Mouse (Mus musculus) right cerebral cortex, postnatal 36 days (tissue): Measurements from ENCODE around the gene Gm29735.
"Not testable (repeated sequence)": the region's sequence is repeated elsewhere in the genome, so short reads cannot be mapped to it uniquely, and the experiment has no call there.

Source experiments
- DNase-seq, 2 experiments: peaks; one replicate each; pipeline ENCODE4 v3.0.0; 2022; ENCODE audit warnings: low spot score in 2 of 2, mixed read lengths in 1 of 2

The Gm29735 gene

DNA sequence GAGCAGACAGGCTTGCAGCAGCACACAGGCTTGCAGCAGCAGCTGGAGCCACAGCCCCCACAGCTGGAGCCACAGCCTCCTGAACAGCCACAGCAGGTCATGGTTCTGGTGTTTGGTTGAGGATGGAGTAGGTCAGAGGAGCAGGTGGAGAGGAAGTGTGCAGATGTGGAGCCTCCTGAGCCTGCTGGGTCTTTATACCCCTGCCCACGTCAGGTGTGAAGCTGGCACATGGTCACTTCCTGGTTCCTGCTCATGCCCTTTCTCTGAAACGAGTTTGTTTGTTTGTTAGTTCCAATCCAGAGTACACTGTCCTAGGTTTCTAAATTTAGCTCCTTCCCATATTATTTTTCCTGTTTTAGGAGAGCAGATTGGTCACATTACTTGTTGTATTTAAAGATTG lies at the start of gene Gm29735:
Gene Gm29735 (minus strand): TSS at position 101 of the 400 bp plus-strand sequence.
- DNase-seq: not testable (repeated sequence)

- no peak for DNase-seq
Observed at GRCm38 (mm10) chr7:142205488-142205887, 48.6 kb upstream of the Gm29735 start.

- DNase-seq: no peak
Observed at GRCm38 (mm10) chr7:142201064-142201463, 44.2 kb upstream of the Gm29735 start, which contains the start of gene Krtap5-3. Krtap5-3 (plus strand) TSS chr7:142201364.

DNA sequence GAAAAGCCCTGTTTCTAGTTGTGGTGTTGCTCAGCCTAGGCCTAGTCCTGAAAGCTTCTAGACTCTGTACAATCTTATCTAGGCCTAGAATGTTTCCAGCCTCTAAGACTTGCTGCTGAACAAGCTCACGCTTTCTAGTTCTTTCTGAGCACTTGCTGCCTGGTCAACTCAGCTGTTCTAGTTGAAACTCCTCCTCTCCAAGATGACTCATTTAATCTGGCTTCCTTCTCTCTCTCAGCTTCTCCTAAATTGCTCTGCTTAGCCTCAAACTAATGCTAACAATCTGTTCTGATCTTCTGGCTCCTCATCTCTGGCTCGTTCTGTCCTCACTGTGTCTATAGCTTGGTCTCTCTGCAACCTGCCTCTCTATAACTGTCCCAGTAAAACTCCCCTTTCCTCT lies 41.8 kb upstream of the Gm29735 start:
- DNase-seq: no peak

DNA sequence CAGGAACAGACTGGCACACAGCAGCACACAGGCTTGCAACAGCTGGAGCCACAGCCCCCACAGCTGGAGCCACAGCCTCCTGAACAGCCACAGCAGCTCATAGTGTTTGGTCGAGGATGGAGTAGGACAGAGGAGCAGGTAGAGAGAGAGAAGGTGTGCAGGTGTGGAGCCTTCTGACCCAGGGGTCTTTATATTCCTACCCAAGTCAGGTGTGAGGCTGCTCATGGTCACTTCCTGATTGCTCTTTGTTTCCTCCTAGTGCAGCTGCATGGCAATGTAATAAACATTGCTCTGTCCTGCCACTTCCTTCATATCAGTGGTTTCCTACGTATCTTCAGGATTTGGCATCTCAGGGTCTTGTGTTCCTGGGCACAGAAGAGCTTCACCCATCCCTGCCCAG lies 33.4 kb upstream of the Gm29735 start, which contains the start of gene Gm10153:
Gene Gm10153 (minus strand): TSS at position 101 of the 400 bp plus-strand sequence.
- no peak for DNase-seq

- DNase-seq: no peak
Observed at GRCm38 (mm10) chr7:142188156-142188555, 31.2 kb upstream of the Gm29735 start.

DNA sequence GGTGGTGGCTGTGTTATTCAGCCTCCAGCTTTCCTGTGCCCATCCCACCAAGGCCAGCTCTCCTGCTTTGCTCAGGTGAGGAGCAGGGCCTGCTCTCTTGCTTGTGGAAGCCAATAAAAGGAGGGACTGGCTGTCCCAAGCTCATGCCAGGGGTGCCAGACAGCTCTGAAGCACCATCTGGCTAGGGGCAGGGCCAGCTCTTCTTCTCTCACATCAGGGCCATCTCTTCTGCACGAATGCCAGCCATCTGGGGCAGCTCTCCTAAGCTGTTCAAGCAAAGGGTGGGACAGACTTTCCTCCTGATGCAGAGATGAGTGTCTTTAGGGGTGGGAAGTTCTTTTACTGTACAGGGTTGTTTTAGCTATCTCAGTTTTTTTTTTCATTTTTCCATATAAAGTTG lies 24.1 kb upstream of the Gm29735 start:
- no peak for DNase-seq

- DNase-seq: peak in 1 of 2 experiments; percentile 4
Observed at GRCm38 (mm10) chr7:142178685-142179084, 21.8 kb upstream of the Gm29735 start.

- not testable (repeated sequence) for DNase-seq
Observed at GRCm38 (mm10) chr7:142175905-142176304, 19.0 kb upstream of the Gm29735 start, which contains the start of gene Krtap5-2. Krtap5-2 (minus strand) TSS chr7:142176005.

GRCm38 (mm10) chr7:142169836-142170235 lies 12.9 kb upstream of the Gm29735 start:
- DNase-seq: no peak

DNA sequence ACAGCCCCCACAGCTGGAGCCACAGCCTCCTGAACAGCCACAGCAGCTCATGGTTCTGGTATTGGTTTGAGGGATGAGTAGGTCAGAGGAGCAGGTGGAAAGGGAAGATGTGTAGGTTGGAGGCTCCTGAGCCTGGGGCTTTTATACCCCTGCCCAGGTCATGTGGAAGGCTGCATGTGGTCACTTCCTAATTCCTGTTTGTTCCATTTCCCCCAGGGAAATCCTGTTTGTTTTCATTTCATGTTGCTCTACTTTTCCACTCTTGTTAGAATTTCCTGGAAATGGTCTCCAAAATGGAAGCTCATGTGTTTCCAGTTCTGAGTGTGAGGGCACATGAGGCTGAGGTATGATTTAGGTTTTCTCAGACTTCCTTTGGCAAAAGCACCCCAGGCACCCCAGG lies 8.7 kb upstream of the Gm29735 start, which contains the start of gene Gm4553:
Gene Gm4553 (minus strand): TSS at position 101 of the 400 bp plus-strand sequence.
- DNase-seq: not testable (repeated sequence)

- DNase-seq: no peak
Observed at GRCm38 (mm10) chr7:142159366-142159765, 2.5 kb upstream of the Gm29735 start.

- DNase-seq: no peak
Observed at GRCm38 (mm10) chr7:142155308-142155707, 1.6 kb downstream of the Gm29735 start.

DNA sequence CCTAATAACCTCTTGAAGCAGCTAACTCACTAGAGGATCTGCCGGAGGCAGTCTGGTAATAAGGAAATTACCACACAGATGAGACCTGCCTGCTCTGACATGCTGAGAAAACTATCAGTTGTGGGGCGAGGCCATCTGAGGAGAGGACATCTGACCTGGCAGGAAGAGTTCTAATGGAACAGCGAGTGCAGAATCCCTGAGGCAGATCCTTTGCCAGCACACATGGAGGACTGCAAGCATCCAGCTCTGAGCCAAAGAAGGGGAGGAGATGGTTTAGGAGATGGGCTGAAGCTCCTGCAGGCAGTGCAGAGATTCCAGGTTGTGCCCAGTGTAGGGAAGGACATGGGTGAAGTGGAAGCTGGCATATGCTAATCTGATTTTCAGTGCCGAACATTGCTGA lies 4.7 kb downstream of the Gm29735 start:
- no peak for DNase-seq

- no peak for DNase-seq
Observed at GRCm38 (mm10) chr7:142148633-142149032, 8.3 kb downstream of the Gm29735 start.

DNA sequence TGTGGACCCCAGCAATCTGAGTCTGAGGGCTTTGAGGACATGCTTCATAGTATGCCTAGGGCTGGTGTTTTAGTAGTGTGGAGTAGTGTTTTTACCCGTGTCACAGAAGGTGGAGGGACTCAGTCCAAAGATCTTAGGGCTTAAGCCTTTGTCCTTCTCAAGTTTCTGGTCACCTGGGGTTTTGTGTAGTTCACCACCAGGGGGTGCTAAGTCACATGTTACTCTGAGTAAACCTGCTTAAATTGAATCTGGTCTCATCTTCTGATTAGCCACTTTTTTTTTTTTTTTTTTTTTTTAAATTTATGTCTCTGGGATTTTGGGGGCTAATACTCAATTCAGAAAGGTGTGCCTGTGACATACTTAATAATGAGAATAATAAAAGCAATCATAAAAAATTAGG lies 10.9 kb downstream of the Gm29735 start:
- DNase-seq: peak in 1 of 2 experiments; percentile 10

DNA sequence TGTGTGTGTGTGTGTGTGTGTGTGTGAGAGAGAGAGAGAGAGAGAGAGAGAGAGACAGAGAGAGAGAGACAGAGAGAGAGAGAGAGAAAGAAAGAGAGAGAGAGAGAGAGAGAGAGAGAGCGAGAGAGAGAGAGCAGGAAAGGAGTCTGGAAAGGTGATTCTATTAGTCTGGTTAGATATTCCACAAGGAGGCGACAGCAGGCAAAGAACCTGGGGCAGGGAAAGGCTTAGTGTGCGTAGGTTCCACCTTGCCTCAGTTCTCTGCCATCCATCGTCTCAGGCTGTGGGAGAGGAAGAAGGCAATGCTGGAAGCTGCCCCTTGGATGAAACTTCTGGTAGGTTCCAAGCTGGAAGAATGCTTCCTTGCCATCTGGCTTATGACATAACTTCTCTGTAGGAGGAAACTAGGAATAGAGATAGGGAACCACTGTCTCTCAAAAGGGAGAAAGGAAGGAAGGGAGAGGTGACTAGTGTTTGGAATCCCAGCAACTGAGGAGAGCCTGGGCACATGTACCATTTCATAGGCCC lies 11.4 kb downstream of the Gm29735 start:
- DNase-seq: peak in 1 of 2 experiments; percentile 14

DNA sequence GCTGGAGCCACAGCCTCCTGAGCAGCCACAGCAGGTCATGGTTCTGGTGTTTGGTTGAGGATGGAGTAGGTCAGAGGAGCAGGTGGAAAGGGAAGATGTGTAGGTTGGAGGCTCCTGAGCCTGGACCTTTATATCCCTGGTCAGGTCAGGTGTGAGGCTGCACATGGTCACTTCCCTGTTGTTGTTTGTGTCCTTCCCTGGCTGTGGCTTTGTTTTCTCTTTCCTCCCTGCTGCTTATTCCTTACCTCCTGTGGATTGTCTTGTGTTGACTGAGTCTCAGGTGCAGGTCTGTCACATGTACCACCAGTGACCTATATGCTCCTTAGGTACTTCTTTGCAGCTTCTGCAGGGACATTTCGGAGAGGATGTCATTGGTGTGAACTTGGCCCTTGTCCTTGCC lies 12.4 kb downstream of the Gm29735 start, which contains the start of gene Gm45337:
Gene Gm45337 (minus strand): TSS at position 101 of the 400 bp plus-strand sequence.
- DNase-seq: no peak

DNA sequence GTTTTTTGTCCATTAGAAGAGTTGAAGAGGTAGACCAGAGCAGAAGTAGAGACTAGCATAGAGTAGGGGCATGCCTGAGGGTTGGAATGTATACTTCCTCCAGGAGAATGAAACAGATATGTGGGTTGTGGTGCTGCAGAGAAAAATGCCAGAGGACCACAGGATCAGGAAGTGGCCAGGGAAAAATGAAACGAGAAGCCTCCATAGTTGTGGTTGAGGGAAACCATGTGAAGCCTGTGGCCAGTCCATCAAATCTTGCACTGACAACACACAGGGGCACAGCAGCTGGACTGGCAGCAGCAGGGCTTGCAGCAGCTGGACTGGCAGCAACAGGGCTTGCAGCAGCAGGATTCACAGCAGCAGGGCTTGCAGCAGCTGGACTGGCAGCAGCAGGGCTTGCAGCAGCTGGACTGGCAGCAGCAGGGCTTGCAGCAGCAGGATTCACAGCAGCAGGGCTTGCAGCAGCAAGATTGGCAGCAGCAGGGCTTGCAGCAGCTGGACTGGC lies 13.4 kb downstream of the Gm29735 start:
- DNase-seq: not testable (repeated sequence)

DNA sequence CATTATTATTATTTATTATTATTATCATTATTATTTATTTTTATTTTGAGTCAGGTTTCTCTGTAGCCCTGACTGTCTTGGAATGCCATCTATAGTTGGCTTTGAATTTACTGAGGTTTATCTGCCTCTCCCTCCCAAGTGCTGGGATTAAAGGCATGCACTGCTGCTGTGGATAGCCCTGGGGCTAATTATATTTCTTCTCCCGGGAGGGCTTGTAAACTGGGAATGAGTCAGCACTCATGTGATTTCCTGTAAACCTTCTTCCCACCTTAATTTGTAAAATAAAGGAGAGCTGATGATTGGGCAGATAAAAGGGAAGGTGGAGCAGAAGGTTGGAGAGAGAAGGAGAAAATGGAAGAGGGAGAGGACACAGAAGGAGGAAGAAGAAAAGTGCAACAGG lies 16.2 kb downstream of the Gm29735 start:
- no peak for DNase-seq

DNA sequence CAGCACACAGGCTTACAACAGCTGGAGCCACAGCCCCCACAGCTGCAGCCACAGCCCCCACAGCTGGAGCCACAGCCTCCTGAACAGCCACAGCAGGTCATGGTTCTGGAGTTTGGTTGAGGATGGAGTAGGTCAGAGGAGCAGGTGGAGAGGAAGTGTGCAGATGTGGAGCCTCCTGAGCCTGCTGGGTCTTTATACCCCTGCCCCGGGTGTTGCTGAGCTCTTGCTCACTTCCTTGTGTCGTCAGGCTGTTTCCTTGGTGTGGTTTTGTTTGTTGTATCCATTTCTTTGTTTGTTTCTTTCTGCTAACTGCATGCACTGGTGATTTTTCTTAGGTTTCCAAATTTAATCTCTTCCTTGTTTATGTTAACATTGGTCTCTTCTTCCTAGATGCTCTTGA lies 21.0 kb downstream of the Gm29735 start, which contains the start of gene Gm39115:
Gene Gm39115 (minus strand): TSS at position 101 of the 400 bp plus-strand sequence.
- DNase-seq: not testable (repeated sequence)

DNA sequence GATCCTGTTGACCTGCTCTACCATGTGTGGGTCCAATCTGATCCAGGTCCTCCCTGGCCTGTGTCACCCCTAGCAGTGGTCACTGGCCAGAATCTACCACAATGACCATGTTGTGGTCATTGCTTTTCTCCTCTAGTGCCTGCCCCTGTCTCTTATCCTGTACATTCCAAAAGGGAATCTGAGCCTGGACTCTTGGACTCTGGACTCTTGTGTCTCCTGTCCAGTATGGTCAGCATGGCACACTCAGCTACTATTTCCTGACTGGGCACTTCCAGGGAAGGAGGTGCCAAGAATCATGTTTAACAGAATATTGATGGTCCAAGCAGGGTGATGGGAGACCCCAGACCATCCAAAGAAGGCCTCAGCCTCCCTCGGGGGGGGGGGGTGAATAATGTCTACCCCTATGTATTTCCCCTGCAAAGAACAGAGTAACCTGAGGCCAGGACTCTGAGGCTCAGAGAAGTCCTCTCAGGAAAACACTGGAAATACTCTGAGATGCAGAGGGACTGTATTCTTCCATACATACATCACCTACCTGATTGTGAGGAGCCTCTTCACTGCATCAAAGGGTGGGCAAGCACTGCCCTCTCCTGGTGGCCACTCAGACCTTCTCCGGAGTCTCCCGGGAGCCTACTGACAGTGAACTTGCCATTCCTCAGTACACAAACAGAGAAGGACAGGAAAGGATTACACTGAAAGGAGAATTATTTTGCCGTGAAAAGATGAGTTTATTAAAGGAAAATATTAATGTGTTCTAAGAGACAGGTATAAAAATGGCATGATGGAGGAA lies 22.5 kb downstream of the Gm29735 start:
- DNase-seq: no peak

DNA sequence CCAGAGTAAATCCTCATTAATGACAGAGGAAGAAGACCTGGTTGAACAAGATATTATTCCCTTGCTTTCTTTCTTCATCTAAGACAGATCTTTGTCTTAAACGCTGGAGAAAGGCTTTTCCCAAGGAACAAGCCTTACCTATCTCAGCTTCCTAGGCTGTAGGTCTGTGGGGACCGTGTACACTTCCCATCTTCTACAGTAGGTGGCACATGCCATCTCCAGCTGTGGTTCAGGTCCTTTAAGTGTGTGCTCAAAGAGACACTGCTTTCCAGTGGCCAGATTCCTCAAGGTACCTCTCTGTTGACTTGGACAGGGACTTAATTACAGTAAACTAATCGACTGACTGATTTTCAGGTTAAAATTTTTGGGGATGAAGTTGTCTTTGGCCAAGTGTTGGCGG lies 28.1 kb downstream of the Gm29735 start:
- no peak for DNase-seq
